Mouse (Mus musculus) ES-Bruce4 (cell line): ENCODE results near the gene Atxn7l2.

Experiments used
- CTCF ChIP-seq: IDR thresholded peaks from one replicate; pipeline ENCODE4 v1.8.1; 2011; ENCODE audit warnings: low read depth, low read length
- EP300 ChIP-seq: IDR thresholded peaks from 2 replicates; pipeline ENCODE4 v1.6.1; 2011; ENCODE audit warnings: low read depth, low read length; ENCODE audit not compliant: insufficient read depth
- POLR2A ChIP-seq: IDR thresholded peaks from one replicate; pipeline ENCODE4 v1.8.1; 2011; ENCODE audit warnings: low read length; ENCODE audit not compliant: insufficient read depth

DNA sequence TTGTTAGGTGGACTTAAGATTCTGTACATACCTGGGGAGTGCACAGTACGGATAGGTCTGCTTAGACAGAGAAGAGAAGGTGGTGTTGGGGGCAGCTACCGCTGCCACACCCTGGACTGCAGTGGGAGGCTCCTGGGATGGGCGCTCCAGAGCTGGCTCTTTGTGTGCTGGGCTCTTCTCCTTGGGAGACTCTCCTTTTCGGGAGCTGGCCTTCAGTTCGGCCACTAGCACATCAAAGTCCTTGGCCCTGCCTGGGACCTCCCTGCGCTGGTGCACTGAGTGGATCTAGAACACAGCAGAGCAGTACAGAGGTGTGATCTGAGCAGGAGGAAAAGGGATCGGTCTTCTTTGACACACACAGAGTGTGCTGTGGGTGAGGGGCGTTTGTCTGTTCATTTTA lies 5.1 kb downstream of the Atxn7l2 start:
- no peak for TF ChIP-seq EP300
- TF ChIP-seq CTCF = no peak
- no peak for TF ChIP-seq POLR2A
